Mouse (Mus musculus): Measurements from ENCODE around the gene Tm9sf4.

Gene Tm9sf4

DNA sequence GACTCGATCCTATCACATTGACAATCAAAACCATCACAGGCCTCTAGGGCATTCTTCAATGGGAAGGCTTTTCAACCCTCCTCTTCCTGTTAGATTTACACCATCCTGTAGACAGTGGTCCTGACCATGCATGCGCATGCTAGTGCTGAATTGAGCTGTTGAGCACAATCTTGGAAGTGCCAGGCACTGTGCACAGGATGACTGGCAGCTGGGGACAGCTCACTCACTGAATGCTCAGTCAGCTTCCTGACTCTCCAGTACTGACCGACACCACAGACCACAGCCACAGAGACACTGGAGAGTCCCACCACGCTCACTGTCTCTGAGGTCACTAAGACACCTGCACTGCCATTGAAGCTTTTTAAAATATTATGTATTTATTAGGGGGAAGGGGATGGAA is 54.3 kb downstream of the Tm9sf4 start:
- no peak for DNase-seq (ENCODE audit: low read depth, low spot score)

DNA sequence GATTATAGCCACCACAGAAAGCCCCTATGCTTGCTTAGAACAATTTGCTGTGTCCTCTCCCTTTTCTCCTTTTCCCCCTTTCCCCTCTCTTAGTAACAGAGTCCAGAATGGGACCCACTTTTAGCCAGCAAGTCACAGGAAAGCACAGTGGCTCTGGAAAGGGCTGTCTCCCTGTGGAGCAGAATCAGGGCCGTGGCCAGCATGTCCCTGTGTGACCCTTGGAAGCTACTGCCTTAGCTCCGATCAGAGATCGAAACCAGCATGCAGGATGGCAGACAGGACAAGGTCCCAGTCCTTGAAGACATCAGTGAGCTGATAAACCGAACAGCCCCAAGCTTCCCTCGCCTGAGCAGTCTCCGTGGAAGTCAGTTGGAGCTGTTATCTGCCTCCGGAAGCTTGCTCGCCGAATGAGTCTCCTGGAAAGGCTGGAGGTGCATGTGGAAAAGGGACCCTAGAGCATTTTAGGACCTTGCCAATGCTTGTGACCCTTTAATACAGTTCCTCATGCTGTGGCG is 56.8 kb downstream of the Tm9sf4 start:
- DNase-seq (ENCODE audit: low read depth, low spot score): no peak

GRCm38 (mm10) chr2:153218516-153218915 is 57.4 kb downstream of the Tm9sf4 start:
- no peak for DNase-seq (ENCODE audit: low read depth, low spot score)

GRCm38 (mm10) chr2:153221620-153222019 is 60.5 kb downstream of the Tm9sf4 start:
- DNase-seq (ENCODE audit: low read depth, low spot score): no peak

DNA sequence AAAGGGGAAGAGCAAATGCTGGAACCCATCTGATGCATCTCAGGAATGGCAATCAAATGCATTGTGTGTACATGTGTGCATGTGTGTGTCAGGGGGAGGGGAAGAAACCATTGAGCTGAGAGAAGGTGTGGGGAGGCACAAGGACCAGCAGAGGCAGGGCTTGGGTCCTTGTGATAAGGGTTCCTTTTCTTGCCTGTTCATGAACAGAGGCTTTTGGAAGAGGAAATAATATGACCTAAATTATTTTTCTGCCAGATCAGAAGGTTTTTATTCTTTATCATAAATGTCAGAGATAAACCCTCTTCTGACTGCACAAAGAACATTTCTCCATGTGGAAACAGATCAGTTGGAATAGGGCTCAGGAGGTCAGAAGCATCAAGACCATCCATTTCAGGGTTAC is 61.0 kb downstream of the Tm9sf4 start:
- no peak for DNase-seq (ENCODE audit: low read depth, low spot score)

- no peak for DNase-seq (ENCODE audit: low read depth, low spot score)
Measured at GRCm38 (mm10) chr2:153222566-153222965, 61.5 kb downstream of the Tm9sf4 start.

DNA sequence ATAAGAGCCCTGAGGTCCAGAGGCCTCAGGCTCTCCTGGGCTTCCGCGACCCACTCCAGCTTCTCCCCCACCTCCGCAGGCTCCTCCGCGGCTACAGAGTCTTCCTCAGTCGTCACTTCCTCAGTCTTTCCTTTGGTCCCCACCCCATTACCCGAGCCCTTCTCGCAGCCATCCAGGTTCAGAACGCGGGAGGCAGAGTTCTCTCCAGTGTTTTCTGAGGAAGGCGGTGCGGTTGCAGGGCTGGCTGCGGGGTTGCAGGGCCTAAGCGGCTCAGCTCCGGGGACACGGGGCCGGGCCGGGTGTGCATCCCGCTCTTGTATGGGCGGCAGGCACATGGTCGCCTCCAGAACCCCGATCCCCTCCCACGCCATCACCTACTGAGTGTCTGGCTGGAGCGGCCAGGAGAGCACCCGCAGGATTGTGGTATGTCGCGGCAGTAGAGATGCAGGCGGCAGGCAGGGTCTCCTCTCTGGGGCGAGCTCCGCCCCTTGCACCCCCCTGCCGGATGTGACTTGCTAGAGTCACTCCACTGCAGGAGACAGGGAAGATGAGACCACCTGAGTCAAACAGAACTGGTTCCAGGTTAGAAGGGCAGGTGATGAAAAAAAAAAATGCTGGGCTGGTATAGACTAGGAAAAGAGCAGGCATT is 64.0 kb downstream of the Tm9sf4 start, which contains the start of gene Tspyl3:
Gene Tspyl3, minus strand, starts transcription at position 496 of the 649 bp plus-strand sequence.
- DNase-seq (ENCODE audit: low read depth, low spot score): no peak

- DNase-seq (ENCODE audit: low read depth, low spot score): no peak
Measured at GRCm38 (mm10) chr2:153225595-153225953, 64.5 kb downstream of the Tm9sf4 start.

- DNase-seq (ENCODE audit: low read depth, low spot score): no peak
Measured at GRCm38 (mm10) chr2:153227959-153228358, 66.9 kb downstream of the Tm9sf4 start.

DNA sequence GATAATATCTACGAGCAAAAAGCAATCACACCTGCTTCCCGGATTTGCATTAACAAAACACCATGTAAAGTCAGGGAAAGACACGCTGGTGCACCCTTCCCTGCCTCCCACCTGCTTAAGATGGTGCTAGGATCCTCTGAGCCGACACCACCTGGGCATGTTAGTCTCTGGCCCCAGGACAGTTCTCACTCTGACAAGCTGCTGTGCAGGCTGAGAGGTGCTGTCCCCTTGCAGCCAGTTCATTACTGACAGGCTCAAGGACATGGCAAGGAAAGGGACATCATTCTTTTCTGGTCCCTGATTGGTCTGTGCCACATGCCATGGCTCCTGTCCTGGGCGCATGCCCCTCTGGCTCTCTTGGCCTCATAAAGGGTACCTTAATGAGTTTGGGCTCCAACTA is 67.4 kb downstream of the Tm9sf4 start:
- no peak for DNase-seq (ENCODE audit: low read depth, low spot score)

DNA sequence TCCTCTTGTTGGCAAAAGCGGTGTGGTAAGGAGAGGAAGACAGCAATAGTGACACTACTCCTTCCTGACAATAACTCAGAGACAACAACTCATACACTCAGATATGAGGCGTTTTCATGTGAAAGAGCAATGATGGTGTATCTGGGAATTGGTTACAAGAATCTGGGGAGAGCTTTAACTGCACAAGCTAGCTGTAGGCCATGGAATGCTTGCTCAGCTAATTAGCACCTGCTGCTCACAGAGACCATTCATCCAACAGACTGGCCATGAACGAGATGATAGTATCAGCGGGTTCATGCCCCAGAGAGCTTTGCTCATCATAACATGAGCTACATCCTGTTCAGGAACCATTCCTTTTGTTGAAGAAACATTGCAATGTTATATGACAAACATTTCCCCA is 76.1 kb downstream of the Tm9sf4 start:
- DNase-seq (ENCODE audit: low read depth, low spot score): no peak

GRCm38 (mm10) chr2:153237891-153238290 is 76.8 kb downstream of the Tm9sf4 start:
- DNase-seq (ENCODE audit: low read depth, low spot score): no peak

DNA sequence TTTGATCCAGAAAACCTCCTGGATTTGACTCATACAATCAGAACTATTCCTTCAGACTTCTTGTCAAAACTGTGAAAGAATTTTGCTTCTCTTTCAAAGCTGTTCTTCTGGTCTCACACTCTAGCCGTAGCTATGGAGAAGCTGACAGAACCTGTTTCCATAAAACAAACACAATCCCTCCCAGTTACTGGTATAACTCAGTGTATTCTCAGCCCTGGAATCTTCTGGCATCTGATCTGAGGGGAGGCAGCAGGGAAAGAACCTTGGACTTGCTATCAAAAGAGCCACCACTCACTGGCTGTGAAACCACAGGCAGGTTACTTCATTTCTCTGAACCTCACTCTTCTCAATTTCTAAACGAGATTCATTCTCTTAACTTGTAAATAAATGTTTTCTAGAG is 77.3 kb downstream of the Tm9sf4 start:
- no peak for DNase-seq (ENCODE audit: low read depth, low spot score)

- no peak for DNase-seq (ENCODE audit: low read depth, low spot score)
Measured at GRCm38 (mm10) chr2:153239021-153239859, 78.1 kb downstream of the Tm9sf4 start.

DNA sequence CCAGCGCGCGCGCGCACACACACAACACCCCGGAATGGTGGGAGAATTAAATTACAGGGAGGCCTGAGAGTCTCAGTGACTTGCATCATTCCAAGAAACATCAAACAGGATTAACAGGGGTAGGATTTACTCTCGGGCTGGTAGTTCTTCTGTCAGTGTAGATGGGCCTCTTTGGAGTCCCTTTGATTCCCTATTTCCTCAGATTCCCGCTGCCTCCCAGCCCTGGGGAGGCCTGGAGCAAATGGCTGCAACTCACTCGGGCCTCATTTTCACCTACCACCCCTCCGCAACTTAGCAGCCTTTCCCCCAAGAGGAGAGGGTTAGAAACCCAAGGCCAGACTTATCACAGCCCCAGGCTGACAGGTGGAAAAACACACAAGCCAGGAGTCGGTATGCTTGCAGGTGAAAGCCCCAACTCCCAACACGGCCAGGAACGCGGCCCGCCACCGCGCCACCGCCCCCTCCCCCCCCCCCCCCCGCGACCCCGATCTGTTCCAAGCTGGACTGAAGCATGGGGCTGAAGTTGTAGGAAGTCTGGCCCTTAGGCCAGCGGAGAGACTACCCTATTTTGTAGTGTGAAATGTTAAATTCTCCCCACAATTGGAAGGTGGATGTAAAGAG is 78.9 kb downstream of the Tm9sf4 start:
- DNase-seq (ENCODE audit: low read depth, low spot score): no peak

DNA sequence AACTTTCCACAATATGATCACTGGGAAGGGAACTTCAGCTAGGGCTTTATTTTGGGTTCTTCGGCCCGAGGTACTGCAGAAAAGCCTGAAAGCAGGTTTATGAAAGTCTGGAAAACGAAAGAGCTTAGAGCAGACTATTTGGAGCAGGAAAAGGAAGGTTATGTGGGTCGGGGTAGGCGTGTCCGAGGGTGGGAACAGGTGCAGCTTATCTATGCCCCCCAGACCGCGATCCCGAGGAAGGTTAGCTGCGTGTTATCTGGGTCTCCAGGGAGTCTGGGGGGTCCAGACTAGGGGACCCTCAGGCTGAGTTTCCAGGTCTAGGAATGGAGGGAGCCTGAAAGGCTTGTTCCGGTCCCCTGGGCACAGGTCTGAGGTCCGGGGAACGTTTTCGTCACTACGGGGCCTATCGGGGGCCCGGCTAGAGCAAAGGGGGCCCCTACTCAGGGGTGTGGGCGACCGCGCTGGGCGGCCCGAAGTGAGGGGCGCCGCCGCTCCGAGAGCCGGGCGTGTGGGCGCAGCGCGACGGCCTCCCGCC is 79.7 kb downstream of the Tm9sf4 start:
- DNase-seq (ENCODE audit: low read depth, low spot score): no peak

GRCm38 (mm10) chr2:153241250-153242014 is 80.3 kb downstream of the Tm9sf4 start, which contains the start of the genes Plagl2 and Pofut1:
Plagl2 (minus strand) TSS chr2:153241426.
Pofut1 (plus strand) TSS chr2:153241533.
- peak; percentile 84 for DNase-seq (ENCODE audit: low read depth, low spot score)

GRCm38 (mm10) chr2:153242156-153242555 is 81.1 kb downstream of the Tm9sf4 start:
- DNase-seq (ENCODE audit: low read depth, low spot score): no peak

DNA sequence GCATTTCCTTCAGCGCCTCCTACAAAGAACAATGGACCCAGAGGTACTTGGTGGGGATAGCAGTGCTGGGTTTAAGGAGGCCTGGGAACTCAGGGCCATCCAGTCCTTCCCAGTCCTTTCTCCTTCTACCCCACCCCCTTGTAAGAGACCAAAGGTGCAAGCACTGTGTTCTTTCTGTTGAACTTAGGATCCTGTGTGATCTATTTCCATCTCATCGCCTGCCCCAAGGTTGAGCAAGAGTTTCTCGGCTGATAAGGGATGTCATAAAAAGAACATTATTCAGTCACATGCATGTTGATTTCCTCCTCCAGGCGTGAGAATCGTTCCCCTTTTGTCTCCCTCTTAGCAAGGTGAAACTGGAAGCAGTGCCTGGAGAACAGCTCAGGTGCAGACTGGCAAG is 88.6 kb downstream of the Tm9sf4 start:
- no peak for DNase-seq (ENCODE audit: low read depth, low spot score)

GRCm38 (mm10) chr2:153256604-153257003 is 95.5 kb downstream of the Tm9sf4 start:
- no peak for DNase-seq (ENCODE audit: low read depth, low spot score)
